Mouse (Mus musculus) forebrain, postnatal 0 days (tissue): Measurements from ENCODE around the gene Fam71b. TPM values are rescaled to one million over a fixed set of nuclear protein-coding genes. Genes with fewer than 3 reads are reported as not detected.

Experiments
- ATAC-seq: fragments of 200-750 bp; cut with Nextera tagmentation; 2 replicates; pipeline ENCODE4 v1.8.0; 2017; ENCODE audit warnings: mild to moderate bottlenecking, moderate library complexity
- DNase-seq: peaks from one replicate; pipeline ENCODE4 v3.0.0-alpha.2; 2015
- H3K27ac ChIP-seq: fragments of 300-500 bp; sonication (generic); 2 replicates; pipeline ENCODE4 v1.5.1; 2014; ENCODE audit warnings: low read depth, mild to moderate bottlenecking, antibody characterized with exemption, low read length, moderate library complexity, mixed read lengths
- H3K27me3 ChIP-seq: fragments of 300-500 bp; sonication (generic); 2 replicates; pipeline ENCODE4 v1.6.1; 2014; ENCODE audit warnings: mild to moderate bottlenecking, low read length, mixed read lengths; ENCODE audit not compliant: insufficient read depth
- H3K36me3 ChIP-seq: fragments of 300-500 bp; sonication (generic); 2 replicates; pipeline ENCODE4 v1.6.1; 2014; ENCODE audit warnings: mild to moderate bottlenecking, moderate library complexity; ENCODE audit not compliant: insufficient read depth
- H3K4me1 ChIP-seq: fragments of 300-500 bp; sonication (generic); 2 replicates; pipeline ENCODE4 v1.6.1; 2014; ENCODE audit warnings: antibody characterized with exemption; ENCODE audit not compliant: insufficient read depth
- H3K4me2 ChIP-seq: fragments of 300-500 bp; sonication (generic); 2 replicates; pipeline ENCODE4 v1.6.1; 2014; ENCODE audit warnings: low read depth, mild to moderate bottlenecking, moderate library complexity
- H3K4me3 ChIP-seq: fragments of 300-500 bp; sonication (generic); 2 replicates; pipeline ENCODE4 v1.5.1; 2014; ENCODE audit warnings: low read depth, low read length, mixed read lengths
- H3K9ac ChIP-seq: fragments of 300-500 bp; sonication (generic); 2 replicates; pipeline ENCODE4 v1.6.1; 2014; ENCODE audit warnings: mild to moderate bottlenecking
- H3K9me3 ChIP-seq: fragments of 300-500 bp; sonication (generic); 2 replicates; pipeline ENCODE4 v1.6.1; 2016; ENCODE audit warnings: low read length
- CTCF ChIP-seq: sonication (generic); IDR thresholded peaks from 2 replicates; pipeline ENCODE4 v1.5.1; 2016; ENCODE audit warnings: antibody characterized with exemption, control low read depth, low read depth
- WGBS: fragments of 180-500 bp; shearing (Covaris S2); extraction: QIAGEN DNeasy Blood & Tissue Kit; methylation state at CpG from one replicate; pipeline ENCODE4 v1.1.7; 2014; 5-methylcytosine and 5-hydroxymethylcytosine counted together
- polyA plus RNA-seq: library from polyadenylated mRNA; unstranded; fragments of >200 nt; fragmentation: Nextera tagmentation; extraction: Ambion mirVana; gene quantifications from 2 replicates; pipeline ENCODE4 v1.2.1, GENCODE M21; 2015
- total RNA-seq: library from RNA; depleted of rRNA; stranded (reverse); fragments of >200 nt; gene quantifications from 2 replicates; pipeline ENCODE4 v1.2.3, GENCODE M21; 2014

The Fam71b gene
- total and polyA plus RNA-seq, 2 experiments from 2014 or later, result not detected

DNA sequence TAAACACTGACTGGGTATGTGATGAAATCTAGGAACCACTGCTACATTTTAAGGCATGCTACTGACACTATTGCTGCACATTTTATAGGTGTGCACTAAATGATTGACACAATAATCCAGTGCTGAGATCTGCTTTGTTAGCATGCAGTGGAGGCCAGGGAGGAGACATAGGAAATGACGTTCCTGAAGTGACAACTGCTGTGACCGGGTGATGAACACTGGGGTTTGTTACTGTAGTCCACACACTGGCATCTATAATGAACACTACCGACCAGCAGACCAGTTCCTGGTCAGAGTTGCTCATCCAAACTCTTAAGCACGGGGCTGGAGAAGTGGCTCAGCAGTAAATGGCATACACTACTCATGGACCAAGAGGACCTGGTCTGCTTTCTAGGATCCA, 2.9 kb upstream of the Fam71b start:
- H3K27me3 ChIP-seq, result no peaks in the 10 kb centered on the region
- H3K27ac ChIP-seq, result no peak overlapping the region
- no peak for TF ChIP-seq CTCF
- H3K4me3 ChIP-seq, result no peak overlapping the region
- WGBS, result 88% methylated on average over 4 of the region's 4 CpGs
- H3K9ac ChIP-seq, result no peak overlapping the region
- no peak overlapping the region for H3K4me2 ChIP-seq
- no peaks in the 10 kb centered on the region for H3K4me1 ChIP-seq
- DNase-seq (no peak), ATAC-seq (no peak)
- H3K36me3 ChIP-seq, result no peaks in the 10 kb centered on the region
- no peaks in the 10 kb centered on the region for H3K9me3 ChIP-seq

GRCm38 (mm10) chr11:46395088-46395487, 1.3 kb upstream of the Fam71b start:
- no peak overlapping the region for H3K27ac ChIP-seq
- H3K4me3 ChIP-seq, result no peak overlapping the region
- no peak for DNase-seq
- WGBS, result 83% methylated on average over 2 of the region's 2 CpGs
- no peak for ATAC-seq
- H3K9me3 ChIP-seq, result no peaks in the 10 kb centered on the region
- no peaks in the 10 kb centered on the region for H3K27me3 ChIP-seq
- no peaks in the 10 kb centered on the region for H3K4me1 ChIP-seq
- H3K9ac ChIP-seq, result no peak overlapping the region
- no peak for TF ChIP-seq CTCF
- no peaks in the 10 kb centered on the region for H3K36me3 ChIP-seq
- no peak overlapping the region for H3K4me2 ChIP-seq

- no peak overlapping the region for H3K4me2 ChIP-seq
- WGBS, result 91% methylated on average over 2 of the region's 2 CpGs
- no peak overlapping the region for H3K27ac ChIP-seq
- no peaks in the 10 kb centered on the region for H3K9me3 ChIP-seq
- no peak overlapping the region for H3K9ac ChIP-seq
- no peak for TF ChIP-seq CTCF
- no peak overlapping the region for H3K4me3 ChIP-seq
- no peaks in the 10 kb centered on the region for H3K27me3 ChIP-seq
- no peaks in the 10 kb centered on the region for H3K36me3 ChIP-seq
- DNase-seq, result no peak
- no peak for ATAC-seq
- no peaks in the 10 kb centered on the region for H3K4me1 ChIP-seq
Measured at GRCm38 (mm10) chr11:46395698-46396097, 661 bp upstream of the Fam71b start.

GRCm38 (mm10) chr11:46396860-46397179, 461 bp downstream of the Fam71b start:
- Histone ChIP-seq H3K9ac (no peak overlapping the region), H3K4me1 (no peaks in the 10 kb centered on the region), H3K9me3 (no peaks in the 10 kb centered on the region), H3K27me3 (no peaks in the 10 kb centered on the region), H3K4me3 (no peak overlapping the region), H3K27ac (no peak overlapping the region), H3K36me3 (no peaks in the 10 kb centered on the region), H3K4me2 (no peak overlapping the region)
- 94% methylated on average over 4 of the region's 4 CpGs for WGBS
- TF ChIP-seq CTCF, result no peak
- ATAC-seq (no peak), DNase-seq (no peak)

- Histone ChIP-seq H3K4me3 (no peak overlapping the region), H3K4me2 (no peak overlapping the region), H3K27ac (no peak overlapping the region), H3K9ac (no peak overlapping the region), H3K36me3 (no peaks in the 10 kb centered on the region), H3K27me3 (no peaks in the 10 kb centered on the region), H3K9me3 (no peaks in the 10 kb centered on the region), H3K4me1 (no peaks in the 10 kb centered on the region)
- WGBS, result 60% methylated on average over 2 of the region's 2 CpGs
- TF ChIP-seq CTCF, result no peak
- ATAC-seq (no peak), DNase-seq (no peak)
Measured at GRCm38 (mm10) chr11:46397900-46398299, 1.5 kb downstream of the Fam71b start.

GRCm38 (mm10) chr11:46398473-46398872, 2.1 kb downstream of the Fam71b start:
- WGBS, result 89% methylated on average over 4 of the region's 4 CpGs
- TF ChIP-seq CTCF, result no peak
- Histone ChIP-seq H3K36me3 (no peaks in the 10 kb centered on the region), H3K9me3 (no peaks in the 10 kb centered on the region), H3K27ac (no peak overlapping the region), H3K9ac (no peak overlapping the region), H3K4me2 (no peak overlapping the region), H3K4me3 (no peak overlapping the region), H3K27me3 (no peaks in the 10 kb centered on the region), H3K4me1 (no peaks in the 10 kb centered on the region)
- ATAC-seq (no peak), DNase-seq (no peak)

DNA sequence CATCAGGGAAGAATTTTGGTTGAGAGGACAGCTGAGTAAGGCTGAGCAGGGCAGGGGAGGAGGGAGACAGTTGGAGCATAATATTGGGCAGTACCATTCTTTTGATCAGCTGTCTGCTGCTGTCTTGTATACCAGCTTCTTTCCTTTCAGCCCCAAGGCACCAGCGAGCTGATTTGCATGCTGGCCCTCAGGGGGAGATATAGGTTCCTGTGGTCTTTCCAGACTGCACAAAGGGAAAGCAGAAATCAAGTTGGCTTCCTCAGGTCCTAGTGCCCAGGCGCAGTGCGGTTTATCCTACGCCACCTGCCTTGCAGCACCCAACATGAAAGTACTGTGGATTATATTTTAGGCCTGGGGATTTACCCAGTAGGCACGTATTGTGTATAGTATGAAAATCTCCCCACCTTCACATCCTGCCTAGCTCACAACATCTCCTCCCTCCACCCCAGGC, 2.6 kb downstream of the Fam71b start:
- Histone ChIP-seq H3K4me2 (no peak overlapping the region), H3K4me3 (no peak overlapping the region), H3K9me3 (no peaks in the 10 kb centered on the region), H3K27ac (no peak overlapping the region), H3K9ac (no peak overlapping the region), H3K36me3 (no peaks in the 10 kb centered on the region), H3K4me1 (no peaks in the 10 kb centered on the region), H3K27me3 (no peaks in the 10 kb centered on the region)
- no peak for TF ChIP-seq CTCF
- DNase-seq (no peak), ATAC-seq (no peak)
- WGBS, result 66% methylated on average over 5 of the region's 5 CpGs

- no peaks in the 10 kb centered on the region for H3K4me1 ChIP-seq
- H3K9me3 ChIP-seq, result no peaks in the 10 kb centered on the region
- H3K27me3 ChIP-seq, result no peaks in the 10 kb centered on the region
- no peak for TF ChIP-seq CTCF
- 85% methylated on average over 12 of the region's 12 CpGs for WGBS
- H3K4me2 ChIP-seq, result no peak overlapping the region
- no peak overlapping the region for H3K9ac ChIP-seq
- H3K36me3 ChIP-seq, result no peaks in the 10 kb centered on the region
- no peak for ATAC-seq
- DNase-seq, result no peak
- H3K4me3 ChIP-seq, result no peak overlapping the region
- no peak overlapping the region for H3K27ac ChIP-seq
Measured at GRCm38 (mm10) chr11:46401555-46401954, 5.2 kb downstream of the Fam71b start.
